Mouse (Mus musculus): Measurements from ENCODE around the gene Cabp1. TPM values are rescaled to one million over a fixed set of nuclear protein-coding genes. Genes with fewer than 3 reads are reported as not detected.

The Cabp1 gene
- polyA plus RNA-seq, 1 experiment from 2014 or later, result 0.96 TPM

DNA sequence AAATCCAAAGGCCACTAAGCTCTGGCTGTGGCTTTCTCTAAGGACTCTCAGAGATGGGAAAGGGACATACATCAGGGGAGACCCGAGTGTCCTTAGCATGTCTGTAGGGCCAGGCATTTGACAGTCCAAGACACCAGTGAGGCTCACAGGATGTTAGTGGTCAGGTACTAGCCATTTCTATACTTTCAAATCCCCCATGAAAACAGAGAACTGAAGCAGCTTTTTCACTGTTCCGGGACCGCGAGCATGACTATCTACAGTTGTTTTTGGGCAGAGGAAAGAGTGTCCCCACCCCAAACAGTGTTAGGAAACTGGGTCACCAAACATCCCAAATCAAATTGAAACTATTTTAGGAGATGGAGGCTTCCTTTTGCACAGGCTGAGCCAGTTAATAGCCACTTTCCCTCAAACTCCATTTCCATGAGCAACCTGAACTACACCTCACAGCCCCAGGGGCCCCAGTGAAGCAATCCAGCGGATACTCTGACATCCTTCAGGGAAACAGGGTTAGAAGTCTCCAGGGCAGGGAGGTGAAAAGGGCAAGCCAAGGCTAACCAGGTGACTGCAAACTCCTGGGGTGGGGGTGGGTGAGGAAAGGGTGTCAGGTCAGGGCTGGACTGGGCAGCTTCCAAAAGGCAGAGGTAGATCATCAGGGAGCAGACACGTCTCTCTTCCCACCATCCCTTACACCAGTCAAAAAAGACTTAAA is 60.7 kb downstream of the Cabp1 start:
- Histone ChIP-seq H3K27ac (no peak overlapping the region), H3K4me3 (peak overlapping the region; percentile 90), H3K27me3 (no peaks in the 10 kb centered on the region), H3K4me1 (replicated peaks) (peaks cover 17% of the 10 kb centered on the region), H3K36me3 (peaks cover 9% of the 10 kb centered on the region; the same call in 1 of the 2 replicates), H3K4me2 (peak overlapping the region; percentile 97), H3K9me3 (replicated peaks) (no peaks in the 10 kb centered on the region), H3K9ac (peak overlapping the region; percentile 38; the same call in 1 of the 2 replicates)
- no peak for ATAC-seq (replicated peaks; ENCODE audit: insufficient number of reproducible peaks, insufficient read depth, low FRiP score, low read depth)
- 61% methylated on average over 6 of the region's 6 CpGs for WGBS

DNA sequence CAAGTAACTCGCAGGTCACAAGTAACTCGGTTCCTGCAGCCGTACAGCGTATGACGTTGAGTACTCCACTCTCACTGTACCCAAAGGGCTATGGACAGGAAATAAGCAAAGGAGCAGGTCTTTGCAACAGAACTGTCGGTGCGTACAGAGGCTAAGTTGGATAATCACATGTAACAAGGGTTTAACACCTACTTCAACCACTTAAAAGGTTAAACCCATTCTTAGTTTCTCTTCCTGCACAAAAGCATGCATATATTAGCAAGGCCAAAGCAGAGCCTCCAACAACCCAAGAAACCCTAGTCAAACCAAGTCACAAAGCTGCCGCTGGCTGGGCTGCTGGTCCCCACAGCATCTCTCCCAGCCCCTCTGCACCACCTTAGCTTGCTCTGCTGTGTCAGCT is 61.7 kb downstream of the Cabp1 start:
- no peak for ATAC-seq (replicated peaks; ENCODE audit: insufficient number of reproducible peaks, insufficient read depth, low FRiP score, low read depth)
- Histone ChIP-seq H3K4me1 (replicated peaks) (peaks cover 17% of the 10 kb centered on the region), H3K36me3 (peaks cover 9% of the 10 kb centered on the region; the same call in 1 of the 2 replicates), H3K4me2 (no peak overlapping the region), H3K9me3 (replicated peaks) (no peaks in the 10 kb centered on the region), H3K4me3 (no peak overlapping the region), H3K9ac (no peak overlapping the region), H3K27ac (no peak overlapping the region), H3K27me3 (no peaks in the 10 kb centered on the region)
- 85% methylated on average over 8 of the region's 8 CpGs for WGBS

DNA sequence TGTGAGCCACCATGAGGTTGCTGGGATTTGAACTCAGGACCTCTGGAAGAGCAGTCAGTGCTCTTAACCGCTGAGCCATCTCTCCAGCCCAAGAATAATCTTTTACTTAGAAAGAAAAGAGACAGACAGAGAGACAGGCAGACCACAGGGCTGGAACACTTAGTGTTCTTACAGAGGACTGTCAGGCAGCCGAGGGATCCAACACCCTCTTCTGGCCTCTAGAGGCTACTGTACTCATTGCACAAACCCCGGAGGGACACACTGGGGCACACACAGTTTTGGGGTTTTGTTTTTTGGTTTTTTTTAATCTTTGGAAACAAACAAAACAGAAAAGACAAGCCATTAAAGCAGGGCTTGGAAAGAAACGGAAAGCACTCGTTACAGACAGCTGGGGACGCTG is 64.9 kb downstream of the Cabp1 start:
- H3K36me3 ChIP-seq, result peaks cover 15% of the 10 kb centered on the region; the same call in 1 of the 2 replicates
- WGBS, result 85% methylated on average over 6 of the region's 6 CpGs
- no peaks in the 10 kb centered on the region for H3K9me3 ChIP-seq (replicated peaks)

DNA sequence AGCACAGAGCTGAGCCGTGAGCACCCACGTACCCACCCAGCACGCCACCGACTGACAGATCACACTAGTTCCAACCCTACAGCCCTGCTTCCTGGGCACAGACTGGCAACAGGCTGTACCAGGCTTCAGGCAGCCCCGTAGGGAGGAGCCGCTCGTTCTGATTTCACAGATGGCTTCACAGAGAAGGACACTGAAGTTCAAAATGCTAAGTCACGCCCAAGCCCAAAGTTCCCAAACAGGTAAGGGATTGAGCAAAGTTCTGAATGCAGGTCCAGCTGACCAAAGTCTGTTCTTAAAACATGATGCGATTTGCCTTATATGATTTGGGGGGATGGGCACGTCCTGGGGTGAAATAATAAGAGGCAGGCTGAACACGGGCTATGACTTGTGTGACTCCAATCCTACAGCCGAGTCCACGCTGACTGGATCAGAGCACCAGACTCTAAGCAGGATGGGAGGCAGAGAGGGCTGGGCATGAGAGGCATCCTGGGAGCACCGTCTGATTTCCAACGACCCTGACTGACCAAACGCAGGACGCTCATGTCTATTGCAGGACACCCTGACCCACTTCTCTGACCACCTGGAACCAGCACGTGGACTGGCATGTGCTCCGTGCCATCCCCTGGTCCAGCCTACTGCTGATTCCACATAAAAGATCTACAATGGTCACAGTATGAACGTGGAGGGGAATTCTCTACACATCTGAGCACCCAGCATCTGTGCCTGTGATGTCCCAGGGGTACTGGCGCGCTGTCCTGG is 66.6 kb downstream of the Cabp1 start:
- Histone ChIP-seq H3K4me3 (no peak overlapping the region), H3K36me3 (peaks cover 21% of the 10 kb centered on the region)
- WGBS, result 86% methylated on average over 22 of the region's 22 CpGs

More for the DNA sequence above, 64.9 kb downstream of the Cabp1 start:
- ATAC-seq (replicated peaks; ENCODE audit: insufficient number of reproducible peaks, insufficient read depth, low FRiP score, low read depth), result no peak
- Histone ChIP-seq H3K27ac (no peak overlapping the region), H3K4me3 (no peak overlapping the region), H3K4me2 (no peak overlapping the region), H3K9ac (no peak overlapping the region), H3K27me3 (no peaks in the 10 kb centered on the region), H3K4me1 (replicated peaks) (peaks cover 27% of the 10 kb centered on the region)

DNA sequence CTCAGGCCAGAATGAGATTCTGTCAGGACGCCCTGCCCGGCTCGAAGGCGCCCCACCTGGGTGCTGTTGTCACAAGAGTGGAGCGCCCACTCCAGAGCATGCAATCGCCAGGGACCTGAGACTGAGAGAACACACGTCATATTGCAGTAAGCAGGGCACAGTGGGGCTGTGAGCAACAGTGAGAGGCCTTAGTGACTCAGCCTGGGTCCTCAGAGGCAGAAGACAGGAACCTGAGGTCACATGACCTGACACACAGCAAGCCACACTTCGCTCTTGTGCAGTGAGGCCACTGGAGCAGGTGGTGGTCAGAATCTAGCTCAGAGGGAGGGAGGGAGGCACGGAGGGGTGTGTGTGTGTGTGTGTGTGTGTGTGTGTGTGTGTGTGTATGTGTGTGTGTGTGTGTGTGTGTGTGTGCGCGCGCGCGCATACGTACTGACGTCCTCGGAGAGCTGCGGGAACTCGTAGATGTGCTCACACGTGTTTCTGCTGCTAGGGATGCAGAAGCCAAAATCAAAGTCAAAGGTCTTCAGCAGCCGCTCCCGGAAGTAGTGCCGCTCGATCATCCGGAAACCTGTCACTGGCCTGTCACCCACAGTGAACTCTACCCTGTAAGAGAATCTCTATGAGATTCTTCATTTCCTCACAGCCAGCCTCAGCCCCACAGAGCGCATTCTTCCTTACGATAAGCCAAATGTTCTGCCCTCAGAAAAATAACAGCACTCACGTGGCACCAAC is 67.4 kb downstream of the Cabp1 start:
- Histone ChIP-seq H3K9ac (no peak overlapping the region), H3K9me3 (replicated peaks) (no peaks in the 10 kb centered on the region), H3K4me3 (no peak overlapping the region), H3K27ac (no peak overlapping the region), H3K4me1 (replicated peaks) (peaks cover 10% of the 10 kb centered on the region; the same call in 1 of the 2 replicates), H3K27me3 (no peaks in the 10 kb centered on the region), H3K4me2 (no peak overlapping the region), H3K36me3 (peaks cover 21% of the 10 kb centered on the region)
- no peak for ATAC-seq (replicated peaks; ENCODE audit: insufficient number of reproducible peaks, insufficient read depth, low FRiP score, low read depth)
- WGBS, result 77% methylated on average over 28 of the region's 28 CpGs

More for the DNA sequence above, 66.6 kb downstream of the Cabp1 start:
- H3K9ac ChIP-seq, result no peak overlapping the region
- no peak overlapping the region for H3K27ac ChIP-seq
- H3K4me2 ChIP-seq, result no peak overlapping the region
- no peaks in the 10 kb centered on the region for H3K9me3 ChIP-seq (replicated peaks)
- no peaks in the 10 kb centered on the region for H3K27me3 ChIP-seq
- peaks cover 13% of the 10 kb centered on the region for H3K4me1 ChIP-seq (replicated peaks)
- no peak for ATAC-seq (replicated peaks; ENCODE audit: insufficient number of reproducible peaks, insufficient read depth, low FRiP score, low read depth)

DNA sequence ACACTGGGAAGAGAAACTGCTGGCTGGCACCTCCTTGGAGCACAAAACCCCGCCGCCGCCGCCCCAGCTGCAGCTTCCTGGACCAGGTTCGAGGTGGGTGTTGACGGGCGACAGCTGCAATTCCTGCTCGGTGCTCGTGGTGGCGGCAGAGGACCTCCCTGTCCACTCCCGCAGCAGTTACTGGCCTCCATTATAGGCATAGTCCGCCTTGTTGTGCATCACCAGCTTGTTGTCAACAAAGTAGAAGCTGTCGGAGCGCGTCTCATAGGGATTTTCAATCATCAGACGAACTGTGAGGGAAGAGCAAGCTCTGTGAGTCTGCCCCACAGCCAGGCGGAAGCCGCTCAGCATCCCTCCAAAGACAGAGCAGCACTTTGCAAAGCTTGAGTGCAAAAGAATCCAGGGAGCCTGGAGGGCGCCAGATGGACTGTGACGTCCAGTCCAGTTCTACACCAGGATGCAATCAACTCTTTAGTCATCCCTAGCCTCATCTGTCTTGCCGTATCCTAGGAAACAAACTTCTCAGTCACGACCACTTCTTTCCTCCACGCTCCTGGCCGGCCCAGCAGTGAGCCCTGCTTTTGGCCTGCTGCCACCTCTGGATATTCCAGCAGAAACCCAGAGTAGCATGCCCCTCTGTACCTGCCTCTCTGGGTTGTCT is 68.8 kb downstream of the Cabp1 start:
- peak; percentile 74; the same call in 1 of the 2 replicates for ATAC-seq (replicated peaks; ENCODE audit: insufficient number of reproducible peaks, insufficient read depth, low FRiP score, low read depth)
- H3K4me3 ChIP-seq, result no peak overlapping the region
- WGBS, result 22% methylated on average over 24 of the region's 24 CpGs
- H3K4me2 ChIP-seq, result peak overlapping the region; percentile 22; the same call in 1 of the 2 replicates
- H3K27me3 ChIP-seq, result no peaks in the 10 kb centered on the region
- H3K9ac ChIP-seq, result no peak overlapping the region
- peaks cover 21% of the 10 kb centered on the region for H3K36me3 ChIP-seq
- peaks cover 13% of the 10 kb centered on the region; the same call in 1 of the 2 replicates for H3K4me1 ChIP-seq (replicated peaks)
- no peak overlapping the region for H3K27ac ChIP-seq
- H3K9me3 ChIP-seq (replicated peaks), result no peaks in the 10 kb centered on the region

DNA sequence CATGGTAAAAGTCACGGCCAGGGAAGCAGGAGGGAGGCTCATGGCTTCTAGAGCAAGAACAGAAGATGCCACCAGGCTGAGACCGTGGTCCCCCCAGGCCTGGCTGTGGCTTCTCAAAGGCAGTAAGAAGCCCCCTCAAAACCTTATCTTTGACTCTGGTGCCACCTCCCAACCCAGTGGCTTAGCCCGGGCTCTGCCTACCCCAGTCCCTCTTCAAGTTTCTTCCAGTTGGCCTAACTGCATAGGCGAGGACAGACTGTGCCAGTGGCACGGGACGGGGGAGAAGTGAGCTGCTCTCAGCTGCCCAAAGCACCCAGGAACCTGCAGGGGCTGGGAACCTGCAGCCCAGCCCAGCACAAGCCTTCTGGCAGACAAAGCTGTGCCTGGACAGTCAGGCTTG is 69.5 kb downstream of the Cabp1 start:
- H3K27ac ChIP-seq, result no peak overlapping the region
- no peak overlapping the region for H3K4me2 ChIP-seq
- H3K4me1 ChIP-seq (replicated peaks), result peaks cover 13% of the 10 kb centered on the region; the same call in 1 of the 2 replicates
- ATAC-seq (replicated peaks; ENCODE audit: insufficient number of reproducible peaks, insufficient read depth, low FRiP score, low read depth), result no peak
- no peak overlapping the region for H3K4me3 ChIP-seq
- no peaks in the 10 kb centered on the region for H3K27me3 ChIP-seq
- H3K36me3 ChIP-seq, result peaks cover 16% of the 10 kb centered on the region
- no peaks in the 10 kb centered on the region for H3K9me3 ChIP-seq (replicated peaks)
- 89% methylated on average over 6 of the region's 6 CpGs for WGBS
- H3K9ac ChIP-seq, result no peak overlapping the region

DNA sequence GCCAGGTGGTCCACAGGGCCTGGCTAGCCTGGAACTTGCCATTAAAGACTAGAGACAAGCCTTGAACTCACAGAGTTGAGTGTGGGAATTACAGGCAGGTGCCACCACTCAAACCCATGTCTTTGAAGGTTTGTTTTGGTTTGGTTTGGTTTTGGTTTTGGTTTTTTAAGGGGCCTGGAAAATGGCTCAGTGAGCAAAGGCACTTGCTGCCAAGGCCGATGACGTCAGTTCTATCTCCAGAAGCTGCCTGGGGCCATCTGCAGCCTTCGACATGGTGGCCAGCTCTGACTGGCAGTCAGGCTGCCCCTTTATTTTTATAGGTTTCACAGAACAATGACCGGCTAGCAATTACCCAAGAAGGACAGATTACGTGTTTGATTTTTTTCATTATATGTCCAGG is 73.2 kb downstream of the Cabp1 start:
- Histone ChIP-seq H3K36me3 (peaks cover 19% of the 10 kb centered on the region), H3K4me3 (no peak overlapping the region), H3K9me3 (replicated peaks) (no peaks in the 10 kb centered on the region), H3K27ac (no peak overlapping the region), H3K9ac (no peak overlapping the region), H3K4me1 (replicated peaks) (peaks cover 20% of the 10 kb centered on the region), H3K4me2 (no peak overlapping the region), H3K27me3 (no peaks in the 10 kb centered on the region)
- 70% methylated on average over 5 of the region's 5 CpGs for WGBS
- no peak for ATAC-seq (replicated peaks; ENCODE audit: insufficient number of reproducible peaks, insufficient read depth, low FRiP score, low read depth)

DNA sequence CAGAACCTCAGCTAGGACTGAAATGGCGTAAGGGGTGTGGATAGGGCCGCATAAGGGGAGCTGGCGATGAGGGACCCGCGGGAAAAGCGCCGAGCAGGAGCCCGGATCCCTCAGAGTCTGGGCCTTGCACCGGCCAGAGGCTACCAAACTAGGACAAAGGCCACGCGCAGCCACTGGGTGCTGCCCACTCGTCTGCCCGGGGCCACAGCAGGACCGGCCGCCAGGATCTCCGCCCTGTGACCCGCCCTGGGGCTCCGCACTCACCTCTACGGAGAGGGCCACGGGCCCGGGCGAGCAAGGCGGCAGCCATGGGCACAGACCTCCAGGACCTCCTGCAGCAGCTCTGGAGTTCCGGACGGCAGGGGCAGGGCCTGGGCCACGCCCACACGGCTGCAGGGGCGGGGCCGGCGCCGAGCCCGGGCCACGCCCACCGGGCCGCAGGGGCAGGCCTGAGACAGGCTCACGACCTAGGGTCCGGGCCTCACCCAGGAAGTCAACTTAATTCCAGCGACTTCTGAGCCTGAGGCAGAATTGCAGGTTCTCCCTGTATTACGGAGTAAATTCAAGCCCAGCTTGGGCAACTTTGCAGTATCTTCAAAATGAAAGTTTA is 75.1 kb downstream of the Cabp1 start, which contains the start of gene Acads:
Gene Acads (minus strand): TSS at position 386 of the 610 bp plus-strand sequence.
- no peaks in the 10 kb centered on the region for H3K9me3 ChIP-seq (replicated peaks)
- H3K4me2 ChIP-seq, result peak within 1 kb of the TSS; percentile 85
- peak; percentile 92 for ATAC-seq (replicated peaks; ENCODE audit: insufficient number of reproducible peaks, insufficient read depth, low FRiP score, low read depth)
- H3K4me3 ChIP-seq, result peak within 1 kb of the TSS; percentile 99
- peaks cover 10% of the 10 kb centered on the region for H3K4me1 ChIP-seq (replicated peaks)
- H3K27ac ChIP-seq, result peak within 1 kb of the TSS; percentile 83
- no peaks in the 10 kb centered on the region for H3K27me3 ChIP-seq
- under 1% methylated on average over 39 of the region's 39 CpGs for WGBS
- H3K36me3 ChIP-seq, result peaks cover 26% of the 10 kb centered on the region
- H3K9ac ChIP-seq, result peak within 1 kb of the TSS; percentile 98

Data from heart, embryonic 15.5 days (tissue).